Mouse (Mus musculus) ES-E14 (cell line): ENCODE measurements around the gene Usp36. TPM values are rescaled to one million over a fixed set of nuclear protein-coding genes. Genes with fewer than 3 reads are reported as not detected.

Experiments
- DNase-seq: peaks from one replicate; pipeline ENCODE4 v3.0.0-alpha.2; 2013; ENCODE audit warnings: low read depth, low spot score
- H3K27ac ChIP-seq: 2 replicates; pipeline ENCODE4 v1.5.1; 2012; ENCODE audit warnings: low read depth, mild to moderate bottlenecking, low read length, moderate library complexity, mixed read lengths; ENCODE audit not compliant: poor library complexity, insufficient read depth, severe bottlenecking
- H3K36me3 ChIP-seq: 2 replicates; pipeline ENCODE4 v1.6.1; 2012; ENCODE audit warnings: mild to moderate bottlenecking, low read length, moderate library complexity, mixed read lengths; ENCODE audit not compliant: control insufficient read depth, poor library complexity, insufficient read depth, severe bottlenecking
- H3K4me1 ChIP-seq, 2 experiments: fragments of 150-350 bp in 1 of 2; sonication (generic) in 1 of 2; 2 replicates each; pipeline ENCODE4 v1.6.1; 2012; ENCODE audit warnings: low read length in 2 of 2, mild to moderate bottlenecking in 1 of 2, mixed read lengths in 1 of 2; ENCODE audit not compliant: control insufficient read depth in 2 of 2, insufficient read depth in 2 of 2, poor library complexity in 1 of 2
- H3K4me3 ChIP-seq, 2 experiments: fragments of 150-350 bp in 1 of 2; sonication (generic) in 1 of 2; 2 replicates each; pipeline ENCODE4 v1.5.1; 2012; ENCODE audit warnings: low read length in 2 of 2, low read depth in 1 of 2, mild to moderate bottlenecking in 1 of 2, mixed read lengths in 1 of 2; ENCODE audit not compliant: insufficient read depth in 1 of 2, poor library complexity in 1 of 2, severe bottlenecking in 1 of 2
- H3K9ac ChIP-seq: 2 replicates; pipeline ENCODE4 v1.6.1; 2012; ENCODE audit warnings: low read depth, mild to moderate bottlenecking, low read length, mixed read lengths; ENCODE audit not compliant: poor library complexity, insufficient read depth, severe bottlenecking
- H3K9me3 ChIP-seq: fragments of 150-350 bp; sonication (generic); 2 replicates; pipeline ENCODE4 v1.6.1; 2012; ENCODE audit warnings: low read depth, mild to moderate bottlenecking, low read length; ENCODE audit not compliant: control insufficient read depth, insufficient read depth
- CHD2 ChIP-seq: IDR thresholded peaks from 2 replicates; pipeline ENCODE4 v1.6.1; 2014; ENCODE audit warnings: mild to moderate bottlenecking, low read depth, low read length, inconsistent platforms
- HCFC1 ChIP-seq: IDR thresholded peaks from 2 replicates; pipeline ENCODE4 v1.6.1; 2012; ENCODE audit warnings: low read length, inconsistent platforms, borderline replicate concordance; ENCODE audit not compliant: insufficient read depth
- MAFK ChIP-seq: IDR thresholded peaks from 2 replicates; pipeline ENCODE4 v1.6.1; 2014; ENCODE audit warnings: mild to moderate bottlenecking, low read depth, low read length, inconsistent platforms; ENCODE audit not compliant: insufficient read depth
- ZC3H11A ChIP-seq: IDR thresholded peaks from 2 replicates; pipeline ENCODE4 v1.6.1; 2012; ENCODE audit warnings: low read depth, mild to moderate bottlenecking, inconsistent platforms, low read length, borderline replicate concordance
- ZNF384 ChIP-seq: IDR thresholded peaks from 2 replicates; pipeline ENCODE4 v1.6.1; 2012; ENCODE audit warnings: low read depth, low read length, inconsistent platforms
- in situ Hi-C, 2 experiments: fragments of 600-800 bp; cut with MboI; formaldehyde crosslinking; loops; one replicate each; pipeline ENCODE4 v1.15.1; 2025; ENCODE audit warnings: low sequenced_read_pairs in 2 of 2, inconsistent platforms in 1 of 2; ENCODE audit not compliant: unreplicated experiment in 2 of 2
- total RNA-seq: library from RNA; depleted of rRNA; stranded (reverse); fragments of 300-350 nt; gene quantifications from 2 replicates; pipeline ENCODE4 v1.2.3, GENCODE M21; 2012

The Usp36 gene
- total RNA-seq, 1 experiment, result 41.7 TPM

GRCm38 (mm10) chr11:118246724-118247123, 43.3 kb downstream of the Usp36 start:
- Histone ChIP-seq H3K4me1 (peaks cover 0 to 6% of the 10 kb centered on the region in 2 experiments; a peak in 1 of 4 replicates), H3K4me3 (no peak overlapping the region), H3K9ac (no peak overlapping the region), H3K36me3 (no peaks in the 10 kb centered on the region), H3K9me3 (no peaks in the 10 kb centered on the region), H3K27ac (no peak overlapping the region)
- no peak for TF ChIP-seq MAFK
- TF ChIP-seq ZNF384, result no peak
- TF ChIP-seq HCFC1, result no peak
- DNase-seq, result no peak
- in situ Hi-C loops, result loop anchor here in 1 of 2 experiments (25.0 kb wide), 1 partner anchor 384 kb away; the partner anchor contains the start of genes Tha1 and Tmem235

GRCm38 (mm10) chr11:118245130-118245529, 44.9 kb downstream of the Usp36 start:
- Histone ChIP-seq H3K4me3 (no peak overlapping the region), H3K36me3 (no peaks in the 10 kb centered on the region), H3K9me3 (no peaks in the 10 kb centered on the region), H3K27ac (no peak overlapping the region), H3K9ac (no peak overlapping the region), H3K4me1 (peaks cover 0 to 6% of the 10 kb centered on the region in 2 experiments; a peak in 1 of 4 replicates)
- DNase-seq, result no peak
- TF ChIP-seq MAFK, result no peak
- TF ChIP-seq ZC3H11A, result no peak
- TF ChIP-seq HCFC1, result no peak
- no peak for TF ChIP-seq CHD2
- in situ Hi-C loops, result loop anchor here in 1 of 2 experiments (25.0 kb wide), 1 partner anchor 383 kb away; the partner anchor contains the start of genes Tha1 and Tmem235

GRCm38 (mm10) chr11:118243627-118244261, 46.3 kb downstream of the Usp36 start:
- H3K4me1 ChIP-seq, result peaks cover 0 to 3% of the 10 kb centered on the region in 2 experiments; a peak in 1 of 4 replicates
- in situ Hi-C loops, result loop anchor here in 1 of 2 experiments (25.0 kb wide), 1 partner anchor 381 kb away; the partner anchor contains the start of genes Tha1 and Tmem235

GRCm38 (mm10) chr11:118242506-118242905, 47.5 kb downstream of the Usp36 start:
- Histone ChIP-seq H3K36me3 (no peaks in the 10 kb centered on the region), H3K9ac (no peak overlapping the region), H3K27ac (no peak overlapping the region), H3K9me3 (no peaks in the 10 kb centered on the region), H3K4me3 (no peak overlapping the region), H3K4me1 (peaks cover 0 to 2% of the 10 kb centered on the region in 2 experiments; a peak in 1 of 4 replicates)
- in situ Hi-C loops, result loop anchor here in 1 of 2 experiments (25.0 kb wide), 1 partner anchor 380 kb away; the partner anchor contains the start of genes Tha1 and Tmem235
- no peak for DNase-seq
- TF ChIP-seq ZNF384 (no peak), CHD2 (no peak), HCFC1 (no peak), MAFK (no peak), ZC3H11A (no peak)

More at GRCm38 (mm10) chr11:118243627-118244261, 46.3 kb downstream of the Usp36 start:
- Histone ChIP-seq H3K4me3 (no peak overlapping the region), H3K9me3 (no peaks in the 10 kb centered on the region), H3K9ac (no peak overlapping the region), H3K27ac (no peak overlapping the region), H3K36me3 (no peaks in the 10 kb centered on the region)
- no peak for DNase-seq
- TF ChIP-seq ZC3H11A, result no peak
- no peak for TF ChIP-seq MAFK
- TF ChIP-seq ZNF384, result no peak
- TF ChIP-seq HCFC1, result no peak
- TF ChIP-seq CHD2, result no peak

- H3K4me3 ChIP-seq, result no peak overlapping the region
- in situ Hi-C loops, result loop anchor here in 1 of 2 experiments (25.0 kb wide), 1 partner anchor 378 kb away; the partner anchor contains the start of genes Tha1 and Tmem235
- no peak for DNase-seq
- no peaks in the 10 kb centered on the region for H3K4me1 ChIP-seq
- no peak for TF ChIP-seq ZC3H11A
- H3K9ac ChIP-seq, result no peak overlapping the region
- H3K9me3 ChIP-seq, result no peaks in the 10 kb centered on the region
- no peaks in the 10 kb centered on the region for H3K36me3 ChIP-seq
- no peak overlapping the region for H3K27ac ChIP-seq
Measured at GRCm38 (mm10) chr11:118240388-118240787, 49.7 kb downstream of the Usp36 start.
